Mouse (Mus musculus) gastrocnemius, postnatal 36 days (tissue): ENCODE data around the gene Brca2. TPM values are rescaled to one million over a fixed set of nuclear protein-coding genes. Genes with fewer than 3 reads are reported as not detected.

ENCODE experiments used
- DNase-seq, 2 experiments: peaks; one replicate each; pipeline ENCODE4 v3.0.0; 2022
- intact Hi-C: fragments of 180-260 bp; cut with DNase I; formaldehyde crosslinking; loops from one replicate; pipeline ENCODE4 v1.15.1; 2025
- total RNA-seq, 2 experiments: library from RNA; stranded (reverse); gene quantifications; 2 replicates each; pipeline ENCODE4 v1.2.3; 2021

Gene Brca2
- total RNA-seq, 2 experiments from 2014 or later: 1.0 to 1.2 TPM

- peak in 1 of 2 experiments; percentile 21 for DNase-seq
- intact Hi-C loops: no loop called here
These were observed 72.4 kb downstream of the Brca2 start for GRCm38 (mm10) chr5:150594649-150595339.

DNA sequence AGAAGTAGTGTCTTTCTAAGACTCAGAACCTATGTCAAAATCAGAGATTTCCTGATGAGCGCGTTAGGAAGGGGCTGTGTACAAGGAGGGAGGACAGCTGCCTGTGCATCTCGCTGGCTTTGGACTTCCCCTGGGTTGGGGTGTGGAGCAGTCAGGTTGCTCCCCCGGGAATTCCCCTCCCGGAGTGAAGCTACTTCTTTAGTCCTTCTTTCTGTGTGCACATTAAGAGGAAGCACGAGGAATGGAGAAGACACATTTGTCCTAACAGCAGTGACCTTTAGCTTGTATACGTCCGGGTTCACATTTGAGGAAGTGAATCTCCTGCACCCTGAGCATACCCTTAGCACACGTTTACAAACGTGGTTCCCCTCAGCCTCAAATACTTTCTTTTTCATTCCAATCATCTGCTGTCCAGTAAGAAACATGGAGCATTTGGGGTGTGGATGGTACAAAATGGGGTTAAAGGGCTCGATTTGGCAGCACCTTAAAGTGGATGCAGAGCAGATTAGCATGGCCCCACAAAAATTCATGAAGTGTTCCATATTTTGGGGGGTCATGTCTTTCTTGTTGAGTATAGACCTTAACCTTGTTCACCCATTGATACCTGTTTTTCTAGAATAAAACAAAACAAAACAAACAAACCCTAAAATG, 73.1 kb downstream of the Brca2 start:
- intact Hi-C loops: no loop called here
- DNase-seq: no peak

- DNase-seq: no peak
- intact Hi-C loops: no loop called here
These were observed 74.7 kb downstream of the Brca2 start, which contains the start of gene N4bp2l1 for GRCm38 (mm10) chr5:150597088-150597487. Gene N4bp2l1 (minus strand): TSS chr5:150597188.

DNA sequence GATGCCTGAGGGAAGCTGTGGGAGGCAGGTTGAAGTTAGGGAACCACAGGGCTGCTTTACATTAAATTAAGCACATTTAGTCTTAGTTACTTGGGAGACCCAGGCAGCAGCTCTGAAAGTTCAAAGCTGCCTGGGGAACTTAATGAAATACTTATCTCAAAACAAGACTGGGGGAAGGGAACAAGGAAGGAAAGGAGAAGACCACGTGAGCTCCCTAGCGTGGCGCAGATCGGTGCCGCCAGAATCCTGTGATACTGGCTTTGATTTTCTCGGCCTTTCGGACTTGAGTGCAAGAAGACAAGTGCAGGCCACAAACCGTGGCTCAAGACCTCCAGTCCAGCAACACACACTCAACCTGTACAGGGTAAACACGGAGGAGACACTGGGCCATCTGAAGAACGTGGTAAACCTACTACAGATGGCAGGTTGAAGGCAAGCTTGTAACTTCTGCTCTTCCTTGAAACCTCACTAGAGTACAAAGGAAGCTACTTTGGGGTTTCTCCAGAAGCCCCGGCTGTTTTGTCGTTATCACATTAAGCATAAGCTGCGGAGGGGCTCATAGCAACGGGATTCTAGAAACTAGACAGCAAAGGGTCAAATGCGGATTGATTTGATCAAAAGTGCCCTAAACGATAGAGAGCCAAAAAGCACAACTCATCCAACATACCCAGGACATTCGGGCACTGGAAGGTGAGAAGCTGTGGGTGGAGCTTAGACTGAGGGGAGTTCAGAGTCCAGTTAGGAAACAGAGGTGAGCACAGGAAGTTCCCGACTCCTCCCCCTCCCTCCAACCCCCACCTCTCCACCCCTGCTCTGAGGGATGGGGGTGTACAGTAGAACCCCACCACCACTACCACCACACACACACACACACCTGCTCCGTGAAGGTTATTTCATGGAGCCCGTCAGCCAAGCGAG, 76.0 kb downstream of the Brca2 start:
- no peak for DNase-seq
- intact Hi-C loops: no loop called here

DNA sequence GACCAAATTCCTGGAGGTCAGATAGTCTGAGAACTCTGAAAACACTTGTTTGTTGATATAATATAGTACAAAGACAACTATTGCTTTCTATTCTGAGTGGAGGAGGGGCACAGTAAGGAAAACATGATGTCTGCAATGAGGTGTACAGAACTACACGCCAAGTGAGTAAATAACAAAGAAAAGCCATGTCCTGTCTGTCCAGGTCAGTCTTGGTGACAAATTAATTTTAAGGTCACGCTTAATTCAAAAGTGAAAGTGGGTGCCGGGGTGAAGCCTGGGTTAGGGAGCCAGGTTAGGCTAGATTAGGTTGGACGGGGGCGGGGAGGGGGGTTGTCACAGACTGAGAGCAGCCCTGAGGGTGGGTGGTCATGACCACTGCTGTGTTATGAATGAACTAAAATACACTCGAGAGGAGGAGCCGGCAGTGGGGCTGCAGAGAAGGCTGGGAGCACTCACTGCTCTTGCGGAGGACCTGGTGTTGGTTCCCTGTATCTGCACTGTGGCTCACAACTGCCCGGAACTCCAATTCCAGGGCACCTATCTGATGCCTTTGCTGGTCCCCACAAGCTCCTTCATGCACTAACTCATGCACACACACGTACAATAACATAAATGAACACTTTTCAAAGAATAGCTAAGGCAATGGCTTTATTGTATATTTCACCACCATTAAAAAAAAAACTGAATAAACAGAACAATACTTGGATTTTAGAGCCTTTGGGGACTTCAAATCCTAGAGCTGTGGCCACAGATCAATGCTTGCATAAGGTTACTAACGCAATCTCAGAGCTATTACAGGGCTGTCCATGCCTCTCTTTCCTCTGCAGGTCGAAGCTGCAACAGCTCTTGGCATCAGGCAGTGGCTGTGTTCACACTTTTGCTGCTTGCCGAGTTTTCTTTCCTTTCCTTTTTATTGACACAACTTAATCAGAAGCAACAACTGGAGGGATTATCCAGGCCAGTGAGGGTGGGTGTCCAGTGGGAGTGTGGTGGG, 77.2 kb downstream of the Brca2 start:
- DNase-seq: no peak
- intact Hi-C loops: no loop called here

GRCm38 (mm10) chr5:150600554-150601440, 78.4 kb downstream of the Brca2 start:
- DNase-seq: no peak
- intact Hi-C loops: no loop called here

DNA sequence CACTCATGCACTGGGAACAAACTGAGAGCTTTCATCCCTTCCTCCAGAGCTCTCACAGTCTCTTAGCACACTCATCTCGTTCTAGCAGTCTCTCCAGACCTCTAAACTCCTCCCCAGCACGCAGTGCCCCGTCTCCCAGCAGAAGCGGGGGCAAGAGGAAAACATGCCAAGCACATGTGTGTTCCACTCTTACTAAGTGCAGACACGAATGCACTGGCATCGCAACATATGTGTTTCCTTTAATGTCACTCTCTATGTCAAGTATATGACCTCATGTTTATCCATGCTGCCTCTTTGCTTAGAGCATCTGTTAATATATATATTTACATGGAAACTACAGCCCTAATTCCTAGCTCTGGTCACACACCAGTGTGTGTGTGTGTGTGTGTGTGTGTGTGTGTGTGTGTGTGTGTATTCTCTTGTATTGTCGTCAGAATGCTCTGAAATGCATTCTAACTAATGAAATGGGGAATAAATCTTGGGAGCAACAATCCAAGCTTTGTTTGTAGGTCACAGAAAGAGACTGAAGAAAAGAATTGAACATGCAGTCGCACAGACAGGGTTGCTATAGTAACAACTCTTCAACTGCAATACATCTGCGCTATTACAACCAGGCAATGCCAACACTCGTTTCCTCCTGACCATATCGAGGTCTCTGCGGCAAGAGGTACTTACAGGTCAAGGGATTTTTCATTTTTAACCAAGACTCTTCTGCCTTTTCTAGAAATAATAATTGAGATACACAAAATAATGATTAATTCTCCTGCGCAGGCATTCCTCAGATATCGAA, 79.2 kb downstream of the Brca2 start:
- intact Hi-C loops: no loop called here
- no peak for DNase-seq

DNA sequence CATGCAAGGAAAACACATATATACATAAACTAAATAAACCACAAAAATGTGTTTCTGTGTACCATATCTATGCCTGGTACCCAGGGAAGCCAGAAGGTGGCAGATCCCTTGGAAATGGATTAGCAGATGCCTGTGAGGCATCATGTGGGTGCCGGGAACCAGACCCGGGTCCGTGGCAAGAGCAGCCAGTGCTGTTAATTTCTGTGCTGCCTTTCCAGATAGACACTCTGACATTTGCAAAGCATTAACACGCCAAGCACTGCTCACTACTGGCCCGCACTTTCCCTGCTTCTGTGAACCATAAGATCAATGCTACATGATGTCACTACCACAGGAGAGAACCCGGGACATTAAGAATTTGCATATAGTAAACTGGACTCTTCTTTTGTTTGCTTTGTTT, 83.7 kb downstream of the Brca2 start:
- intact Hi-C loops: no loop called here
- DNase-seq: no peak

DNA sequence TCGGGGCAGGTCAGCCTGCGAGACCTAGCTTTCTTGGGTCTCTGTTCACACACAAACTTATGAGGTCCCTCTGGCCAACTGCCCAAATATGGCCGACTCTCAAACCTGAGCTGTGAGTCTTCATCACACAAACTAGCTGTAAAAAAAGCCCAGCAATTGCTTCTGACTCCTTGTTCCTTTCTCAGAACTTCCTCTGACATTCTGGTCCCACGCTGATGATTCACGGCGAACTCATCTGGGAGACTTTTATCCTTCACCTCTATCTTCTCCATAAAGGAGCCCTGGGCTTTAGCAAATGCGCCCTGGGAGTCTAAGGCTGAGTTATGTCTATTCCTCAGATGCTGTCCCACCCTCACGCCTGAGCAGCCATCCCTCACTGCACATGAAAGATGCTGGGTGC, 85.2 kb downstream of the Brca2 start:
- DNase-seq: no peak
- intact Hi-C loops: no loop called here

DNA sequence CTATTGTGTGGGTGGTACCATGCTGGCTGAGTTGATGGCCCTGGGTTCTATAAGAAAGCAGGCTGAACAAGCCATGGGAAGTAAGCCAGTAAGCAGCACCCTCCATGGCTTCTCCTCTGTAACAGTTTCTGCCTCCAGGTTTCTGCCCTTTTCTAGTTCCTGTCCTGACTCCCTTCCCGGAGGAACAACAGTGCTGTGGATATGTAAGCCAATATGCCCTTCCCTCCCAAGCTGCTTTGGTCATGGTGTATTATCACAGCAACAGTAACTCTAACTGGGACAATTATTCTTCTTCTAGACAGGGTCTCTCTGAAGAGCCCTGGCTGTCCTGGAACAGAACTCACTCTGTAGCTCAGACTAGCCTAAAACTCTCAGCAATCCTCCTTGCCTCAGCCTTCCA, 88.7 kb downstream of the Brca2 start:
- DNase-seq: no peak
- intact Hi-C loops: no loop called here

DNA sequence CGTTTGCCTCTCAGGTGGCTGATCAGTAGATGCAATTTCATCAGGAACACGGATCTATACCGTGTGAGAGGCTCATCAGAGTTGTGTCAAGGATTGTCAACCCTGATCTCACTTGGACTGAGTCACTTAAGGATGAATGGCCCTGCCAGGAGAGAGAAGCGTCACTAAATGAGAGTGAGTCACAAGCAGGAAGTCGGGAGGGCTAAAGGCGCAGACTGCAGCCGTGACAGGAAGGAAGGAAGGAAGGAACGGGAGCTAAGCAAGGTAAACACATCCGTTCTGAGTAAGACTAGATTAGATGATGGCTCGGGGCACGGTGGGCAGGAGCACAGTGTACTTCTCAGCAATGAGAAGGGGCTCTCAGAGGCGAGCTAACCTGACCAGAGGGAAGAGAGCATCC, 89.3 kb downstream of the Brca2 start:
- intact Hi-C loops: no loop called here
- no peak for DNase-seq

DNA sequence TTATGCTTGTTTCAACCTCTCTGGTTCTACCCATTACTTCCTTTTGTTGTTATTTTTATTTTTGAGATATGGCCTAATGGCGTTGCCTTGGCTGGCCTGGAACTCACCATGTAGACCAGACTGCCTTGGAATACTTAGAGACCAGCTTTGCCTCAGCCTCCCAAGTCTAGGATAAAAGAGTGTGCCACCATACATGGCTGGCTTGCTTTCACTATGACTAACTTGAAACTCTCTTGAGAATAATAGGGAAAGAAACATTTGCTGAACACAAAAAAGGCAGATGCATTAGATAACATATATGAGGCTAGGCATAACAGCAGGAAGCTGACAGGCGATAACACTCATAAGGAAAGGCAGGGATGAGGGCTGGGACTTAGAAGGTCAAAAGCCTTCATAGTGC, 91.6 kb downstream of the Brca2 start:
- intact Hi-C loops: no loop called here
- no peak for DNase-seq

- intact Hi-C loops: no loop called here
- DNase-seq: no peak
These were observed 93.8 kb downstream of the Brca2 start for GRCm38 (mm10) chr5:150616216-150616615.

GRCm38 (mm10) chr5:150616731-150617130, 94.3 kb downstream of the Brca2 start:
- intact Hi-C loops: no loop called here
- no peak for DNase-seq

- no peak for DNase-seq
- intact Hi-C loops: no loop called here
These were observed 96.3 kb downstream of the Brca2 start for GRCm38 (mm10) chr5:150618599-150619355.
